Mouse (Mus musculus) liver, adult (tissue): ENCODE measurements around the gene Fxyd5.

Source experiments
- GATA4 ChIP-seq: IDR thresholded peaks from 2 replicates; pipeline ENCODE4 v1.6.1; 2014; ENCODE audit warnings: mild to moderate bottlenecking, low read length; ENCODE audit not compliant: insufficient replicate concordance

The Fxyd5 gene

DNA sequence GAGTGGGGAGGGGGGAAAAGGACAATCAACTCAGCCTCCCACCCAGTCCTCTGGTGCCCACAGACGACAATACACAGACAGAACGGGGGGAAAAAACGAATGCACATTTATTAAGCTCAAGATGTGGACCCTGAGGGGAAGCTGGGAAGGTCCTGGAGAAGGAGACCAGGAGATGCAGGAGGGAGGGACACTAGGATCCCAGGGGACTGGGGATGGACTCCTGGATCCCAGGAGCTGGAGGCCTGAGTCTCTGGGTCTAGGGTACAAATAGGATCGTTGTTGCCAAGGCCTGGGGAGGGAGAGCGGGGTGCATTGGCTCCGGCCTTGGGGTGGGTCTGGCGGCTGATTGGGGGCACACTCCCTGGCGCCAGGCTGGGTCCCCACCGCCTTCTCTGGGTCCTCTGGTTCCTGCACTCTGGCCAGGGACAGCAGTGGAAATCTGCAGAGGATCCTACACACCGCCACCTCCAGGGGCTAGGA, at the start of gene Fxyd5:
Fxyd5 (minus strand) TSS at position 51 of the 480 bp plus-strand sequence.
- TF ChIP-seq GATA4, result no peak

DNA sequence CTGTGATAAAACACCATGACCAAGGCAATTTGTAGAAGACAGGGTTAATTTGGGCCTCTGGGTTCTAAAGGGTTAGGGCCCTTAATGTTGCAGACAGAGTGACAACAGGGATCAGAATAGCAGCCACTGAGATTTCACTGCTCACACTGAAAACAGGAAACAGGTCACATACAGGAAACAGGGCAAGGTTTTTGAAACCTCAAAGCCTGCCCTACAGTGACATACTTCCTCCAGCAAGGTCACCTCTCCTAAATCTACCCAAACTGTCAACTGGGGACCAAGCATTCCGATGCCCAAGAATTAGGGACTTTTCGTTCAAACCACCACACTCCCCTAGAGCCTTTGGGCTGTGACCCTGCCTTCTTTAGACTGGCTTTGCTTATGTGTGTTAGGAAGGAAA, 47.4 kb upstream of the Fxyd5 start:
- TF ChIP-seq GATA4, result no peak

DNA sequence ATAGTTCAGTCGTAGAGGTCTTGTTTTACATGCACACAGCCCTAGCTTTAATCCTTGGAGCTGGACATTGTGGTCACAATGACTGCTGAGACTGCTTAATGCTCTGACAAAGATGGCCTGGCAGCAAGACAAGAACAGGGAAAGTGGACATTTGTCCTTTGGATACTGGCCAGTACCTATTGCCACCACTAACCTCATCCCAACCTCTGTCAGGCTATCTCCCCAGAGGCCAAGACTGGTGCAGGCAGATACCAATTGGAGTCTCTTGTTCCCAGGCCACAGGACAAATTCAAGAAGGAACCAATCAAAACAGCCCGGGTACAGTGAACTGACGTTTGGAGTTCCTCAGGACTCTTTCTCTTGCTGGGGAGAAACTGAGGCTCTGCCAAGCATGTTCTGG, 45.9 kb upstream of the Fxyd5 start:
- no peak for TF ChIP-seq GATA4

DNA sequence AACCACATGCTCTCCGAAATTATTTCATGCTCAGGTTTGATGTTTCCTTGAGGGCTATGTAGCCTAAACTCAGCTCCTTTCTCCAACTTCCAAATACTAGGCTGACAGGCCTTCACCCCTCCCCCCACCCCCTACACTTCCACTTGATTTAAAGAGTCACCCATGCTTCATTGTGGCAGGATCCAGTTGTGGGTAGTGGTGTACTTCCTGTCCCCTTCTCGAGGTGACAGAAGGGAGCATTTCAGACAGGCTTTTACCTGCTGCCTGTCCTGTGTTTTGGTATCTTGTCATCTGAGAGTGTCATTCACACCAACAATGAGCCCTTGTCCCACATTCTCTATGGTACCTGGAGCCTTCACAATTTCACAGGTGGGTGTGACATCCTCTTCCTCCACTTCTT, 45.0 kb upstream of the Fxyd5 start:
- no peak for TF ChIP-seq GATA4

DNA sequence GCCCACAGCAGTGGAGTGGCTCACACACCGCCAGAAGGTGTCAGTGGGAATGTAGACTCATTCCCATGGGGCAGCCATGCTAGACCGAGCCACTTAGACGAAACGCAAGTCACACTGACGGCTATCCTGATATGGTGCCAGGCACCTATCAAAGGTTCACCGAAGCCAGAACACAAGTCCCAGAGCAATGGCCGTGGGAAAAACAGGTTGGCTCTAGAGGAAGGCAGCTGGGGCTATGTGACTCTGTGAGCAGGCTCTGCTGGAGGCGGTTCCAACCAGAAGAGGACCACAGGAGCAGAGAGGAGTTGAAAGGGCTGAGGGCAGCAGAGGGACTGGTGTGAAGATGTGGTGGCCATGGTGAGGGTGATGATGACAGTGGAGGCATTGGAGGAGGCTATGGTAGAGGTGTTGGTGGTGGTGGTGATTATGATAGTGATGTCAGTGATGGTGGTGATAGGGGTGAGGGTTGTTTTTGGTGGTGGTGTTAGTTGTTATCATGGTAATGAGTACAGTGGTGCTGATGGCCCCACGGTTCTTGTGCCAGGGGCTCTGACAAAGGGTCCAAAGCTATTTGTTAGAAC, 44.0 kb upstream of the Fxyd5 start:
- no peak for TF ChIP-seq GATA4

GRCm38 (mm10) chr7:31085171-31085570, 42.9 kb upstream of the Fxyd5 start:
- TF ChIP-seq GATA4, result no peak

GRCm38 (mm10) chr7:31084140-31084539, 41.9 kb upstream of the Fxyd5 start:
- TF ChIP-seq GATA4, result no peak

GRCm38 (mm10) chr7:31082831-31083588, 40.7 kb upstream of the Fxyd5 start:
- TF ChIP-seq GATA4, result no peak

- TF ChIP-seq GATA4, result no peak
Measured at GRCm38 (mm10) chr7:31082106-31082505, 39.8 kb upstream of the Fxyd5 start.

- TF ChIP-seq GATA4, result no peak
Measured at GRCm38 (mm10) chr7:31081106-31081505, 38.8 kb upstream of the Fxyd5 start.

DNA sequence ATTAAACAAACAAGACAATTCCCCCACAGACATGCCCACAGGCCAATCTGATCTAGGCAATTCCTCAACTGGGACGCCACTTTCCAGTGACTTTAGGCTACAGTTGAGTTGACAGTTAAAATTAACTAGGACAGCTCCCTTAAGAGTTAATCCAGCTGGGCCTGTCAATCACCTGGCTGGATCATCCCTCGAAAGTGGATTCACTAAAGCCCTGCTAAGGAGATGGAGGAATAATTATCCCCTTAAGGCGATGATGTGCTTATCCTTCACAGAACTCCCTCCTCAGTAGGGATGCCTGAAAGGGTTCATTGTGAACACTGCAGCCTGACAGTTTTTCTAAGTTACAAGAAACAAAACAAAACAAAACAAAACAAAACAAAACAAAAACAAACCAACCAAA, 38.3 kb upstream of the Fxyd5 start:
- no peak for TF ChIP-seq GATA4

GRCm38 (mm10) chr7:31079670-31080069, 37.4 kb upstream of the Fxyd5 start:
- TF ChIP-seq GATA4, result no peak

DNA sequence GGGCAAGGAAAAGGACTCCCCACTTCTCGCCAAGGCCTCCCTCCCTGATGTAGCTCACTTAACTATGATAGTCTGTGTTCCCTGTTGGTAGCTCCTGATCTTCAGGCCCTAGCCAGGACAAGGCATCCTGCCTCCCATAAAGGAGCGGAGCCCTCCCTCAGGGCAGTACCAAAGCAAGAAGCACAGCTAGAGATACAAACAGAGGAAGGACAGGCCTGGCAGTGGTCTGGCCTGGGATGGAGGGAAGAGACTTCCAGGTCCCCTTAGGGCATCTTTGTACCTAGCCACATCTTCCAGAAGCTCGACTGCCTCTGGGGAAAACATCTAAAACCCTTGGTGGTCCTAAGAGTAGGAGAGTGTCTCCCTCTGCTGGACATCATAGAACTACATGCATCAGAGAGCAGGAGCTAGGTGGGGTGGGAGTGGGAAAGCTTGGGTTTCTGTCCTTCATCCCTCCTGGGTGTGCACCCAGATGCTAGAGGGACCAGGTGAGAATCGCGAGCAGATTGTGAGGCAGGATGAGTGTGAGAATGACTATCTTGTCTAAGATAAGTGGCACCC, 35.7 kb upstream of the Fxyd5 start:
- no peak for TF ChIP-seq GATA4

DNA sequence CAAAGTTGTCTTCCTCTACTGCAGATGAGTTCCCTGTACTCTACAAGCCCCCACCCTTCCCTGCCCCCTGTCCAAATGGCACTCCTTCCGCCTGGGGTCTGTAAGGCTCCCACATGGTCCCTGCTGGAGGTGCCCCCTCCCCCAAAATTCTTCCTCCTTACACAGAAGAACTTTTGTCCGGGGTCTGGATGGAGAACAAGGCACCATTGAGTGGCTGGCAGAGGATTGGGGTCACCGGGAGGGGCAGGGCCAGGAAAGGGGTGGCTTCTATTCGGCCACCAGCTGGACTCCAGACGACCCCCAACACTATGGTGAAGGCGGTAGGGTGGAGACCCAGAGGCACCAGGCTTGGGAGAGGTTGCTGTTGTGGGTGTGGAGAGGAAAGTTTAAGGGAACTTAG, 35.2 kb upstream of the Fxyd5 start:
- no peak for TF ChIP-seq GATA4

GRCm38 (mm10) chr7:31076492-31076891, 34.2 kb upstream of the Fxyd5 start, which contains the start of gene Fxyd3:
Gene Fxyd3, minus strand, starts transcription at chr7:31076704.
- no peak for TF ChIP-seq GATA4

DNA sequence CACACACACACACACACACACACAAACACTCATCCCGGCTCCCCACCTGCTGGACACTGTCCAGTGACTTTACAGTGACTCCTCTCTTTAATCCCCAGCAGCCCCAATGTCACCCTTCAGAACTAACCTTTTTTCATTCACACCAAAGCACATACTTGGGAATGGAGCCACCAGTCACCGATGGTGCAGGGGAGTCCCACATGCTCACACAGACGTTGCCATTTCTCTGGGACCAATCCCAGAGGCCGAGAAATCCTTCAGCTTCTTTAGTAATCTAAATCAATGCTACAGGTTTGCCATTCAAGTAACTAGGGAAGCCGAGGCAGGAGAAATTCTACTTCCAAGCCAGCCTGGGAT, 32.4 kb upstream of the Fxyd5 start:
- TF ChIP-seq GATA4, result no peak
